In genomic region chr9:44029580-44030236, GRCm38 (mm10) we compare ENCODE assay signal across 16 mouse cellular contexts. TPM values are rescaled to one million over a fixed set of nuclear protein-coding genes. Genes with fewer than 3 reads are reported as not detected.
DNase-seq lines count a peak whose midpoint lies in the region; ATAC-seq and TF ChIP-seq lines count a peak whose summit lies in the region.
"Had no signal": no experiment of that assay in that cellular context is flagged by ENCODE, and none has a peak within 500 bp of the region (broad histone marks: within the 10 kb centered on the region; RNA-seq: fewer than 3 reads in every experiment).

No protein-coding gene starts in this region.

- no peaks in the 10 kb centered on the region for H3K9me3 ChIP-seq in heart, embryonic 11.5 days (replicated peaks; ENCODE audit: control insufficient read depth, low read length)
- H3K9me3 ChIP-seq in lung, embryonic 14.5 days (ENCODE audit: low read depth, low read length), result no peaks in the 10 kb centered on the region
- H3K9me3 ChIP-seq: embryonic facial prominence, embryonic 12.5 days; forebrain, embryonic 12.5 days; limb, embryonic 12.5 days; midbrain, embryonic 12.5 days had no signal

- no peaks in the 10 kb centered on the region for H3K79me2 ChIP-seq in heart, adult 2 months (replicated peaks; ENCODE audit: control insufficient read depth, insufficient read depth, low read length)

- H3K36me3 ChIP-seq in heart, embryonic 11.5 days (ENCODE audit: control insufficient read depth, insufficient read depth, low read length), result no peaks in the 10 kb centered on the region
- H3K36me3 ChIP-seq in heart, adult 2 months (ENCODE audit: control insufficient read depth, insufficient read depth, low read length), result no peaks in the 10 kb centered on the region
- no peaks in the 10 kb centered on the region for H3K36me3 ChIP-seq in lung, embryonic 14.5 days (ENCODE audit: insufficient read depth)
- H3K36me3 ChIP-seq: embryonic facial prominence, embryonic 12.5 days; forebrain, embryonic 12.5 days; limb, embryonic 12.5 days; midbrain, embryonic 12.5 days had no signal

- no peak overlapping the region for H3K27ac ChIP-seq in heart, embryonic 11.5 days (ENCODE audit: low read depth, low read length)
- H3K27ac ChIP-seq in heart, adult 2 months, result no peak overlapping the region
- H3K27ac ChIP-seq in lung, embryonic 14.5 days (ENCODE audit: low read depth), result no peak overlapping the region
- H3K27ac ChIP-seq: embryonic facial prominence, embryonic 12.5 days; forebrain, embryonic 12.5 days; limb, embryonic 12.5 days; midbrain, embryonic 12.5 days had no signal

- TF ChIP-seq POLR2A in heart, adult 2 months (IDR thresholded peaks at IDR 0.05; ENCODE audit: insufficient read depth, low read depth, low read length), result no peak

- no peak overlapping the region for H3K4me2 ChIP-seq in heart, embryonic 11.5 days
- no peak overlapping the region for H3K4me2 ChIP-seq in lung, embryonic 14.5 days
- H3K4me2 ChIP-seq: embryonic facial prominence, embryonic 12.5 days; forebrain, embryonic 12.5 days; limb, embryonic 12.5 days; midbrain, embryonic 12.5 days had no signal

- no peaks in the 10 kb centered on the region for H3K27me3 ChIP-seq in heart, embryonic 11.5 days (ENCODE audit: control insufficient read depth, insufficient read depth, low read length)
- no peaks in the 10 kb centered on the region for H3K27me3 ChIP-seq in heart, adult 2 months (ENCODE audit: control insufficient read depth, insufficient read depth, low read length)
- no peaks in the 10 kb centered on the region for H3K27me3 ChIP-seq in lung, embryonic 14.5 days (ENCODE audit: insufficient read depth, low read length)
- H3K27me3 ChIP-seq: embryonic facial prominence, embryonic 12.5 days; limb, embryonic 12.5 days; midbrain, embryonic 12.5 days had no signal

- TF ChIP-seq EP300 in heart, adult 2 months (IDR thresholded peaks at IDR 0.05; ENCODE audit: insufficient read depth, low read depth, low read length), result no peak

- no peak for TF ChIP-seq CTCF in heart, adult 2 months (IDR thresholded peaks at IDR 0.05)
- TF ChIP-seq CTCF in lung, embryonic 14.5 days (IDR thresholded peaks at IDR 0.05; ENCODE audit: low read depth), result no peak

- no peak overlapping the region for H3K9ac ChIP-seq in heart, embryonic 11.5 days (ENCODE audit: low read depth, low read length)
- no peak overlapping the region for H3K9ac ChIP-seq in heart, adult 2 months (ENCODE audit: low read depth, low read length)
- H3K9ac ChIP-seq in lung, embryonic 14.5 days, result no peak overlapping the region
- H3K9ac ChIP-seq: embryonic facial prominence, embryonic 12.5 days; forebrain, embryonic 12.5 days; limb, embryonic 12.5 days; liver, postnatal 0 days; midbrain, embryonic 12.5 days had no signal

- DNase-seq in heart, adult 2 months, result no peak
- peak; percentile 37 for DNase-seq in lung, embryonic 14.5 days
- DNase-seq in lung, postnatal 36 days, result no peak
- peak; percentile 58 to 67 for DNase-seq in thymus, postnatal 10 days (ENCODE audit: low spot score in 2 of 2)
- no peak for DNase-seq in embryo, embryonic 11 days
- no peak for DNase-seq in left cerebral cortex, adult 8-10 months (ENCODE audit: low spot score in 2 of 2)
- DNase-seq: adrenal gland, adult 2 months; B cell, adult 2 months; cerebellum, adult 9-11 months; liver, postnatal 0 days had no signal

- H3K4me1 ChIP-seq in heart, embryonic 11.5 days (ENCODE audit: control insufficient read depth, insufficient read depth, low read length), result no peaks in the 10 kb centered on the region
- H3K4me1 ChIP-seq in heart, adult 2 months (ENCODE audit: control insufficient read depth, insufficient read depth, low read length), result no peaks in the 10 kb centered on the region
- no peaks in the 10 kb centered on the region for H3K4me1 ChIP-seq in lung, embryonic 14.5 days (ENCODE audit: insufficient read depth)
- H3K4me1 ChIP-seq: embryonic facial prominence, embryonic 12.5 days; forebrain, embryonic 12.5 days; limb, embryonic 12.5 days; midbrain, embryonic 12.5 days had no signal

- intact Hi-C loops in heart, adult 2 months (cut with DNase I), result no loop called here

- WGBS in heart, embryonic 11.5 days (ENCODE audit: insufficient replicate concordance), result 53% methylated on average over 5 of the region's 5 CpGs
- 33% methylated on average over 5 of the region's 5 CpGs for WGBS in heart, adult 2 months
- 47% methylated on average over 5 of the region's 5 CpGs for WGBS in lung, embryonic 14.5 days

- ATAC-seq in heart, embryonic 11.5 days (replicated peaks; ENCODE audit: insufficient number of reproducible peaks, low FRiP score, low TSS enrichment), result peak; percentile 67; the same call in 1 of the 2 replicates
- ATAC-seq in lung, embryonic 14.5 days (ENCODE audit: insufficient read depth), result no peak
- peak; percentile 15 for ATAC-seq in activated CD4-positive, CD25-positive, alpha-beta regulatory T cell, adult 4 months
- ATAC-seq: liver, postnatal 0 days had no signal

- no peak overlapping the region for H3K4me3 ChIP-seq in heart, embryonic 11.5 days (ENCODE audit: low read depth, low read length)
- H3K4me3 ChIP-seq in heart, adult 2 months, result no peak overlapping the region
- H3K4me3 ChIP-seq in lung, embryonic 14.5 days (ENCODE audit: low read depth, low read length), result no peak overlapping the region
- H3K4me3 ChIP-seq: embryonic facial prominence, embryonic 12.5 days; forebrain, embryonic 12.5 days; limb, embryonic 12.5 days; midbrain, embryonic 12.5 days had no signal

RNA-seq across cellular contexts. Expression of gene Thy1, which starts 13.5 kb away (rescaled TPM):
- 0.86 and 0.90 TPM in 2 replicates for polyA plus RNA-seq in heart, embryonic 11.5 days (2014; fragmentation: Nextera tagmentation; extraction: Ambion mirVana)
- total RNA-seq in heart, adult 2 months (2021), result 10 to 100 TPM in 1 of 2 experiments, 1 to 10 TPM in 1; 6.6 to 15.5 TPM
- polyA plus RNA-seq in heart, adult 2 months (2012; rRNA removed), result 32.3 and 42.7 TPM in 2 replicates
- 0.46 and 0.70 TPM in 2 replicates for polyA plus RNA-seq in lung, embryonic 14.5 days (2014; fragmentation: Nextera tagmentation; extraction: Ambion mirVana)
- 100 to 1,000 TPM; 218 to 257 TPM for polyA plus RNA-seq in activated CD4-positive, CD25-positive, alpha-beta regulatory T cell, adult 4 months (2017; shearing (Covaris generic))
- 1,000 to 10,000 TPM in 2 of 4 experiments, 100 to 1,000 TPM in 2; 845 to 4,044 (median 2,168) TPM for total RNA-seq in left cerebral cortex, adult 8-10 months (2022)
- polyA plus RNA-seq: forebrain, embryonic 12.5 days; limb, embryonic 12.5 days; midbrain, embryonic 12.5 days had no signal

RNA-seq across cellular contexts. Expression of gene Usp2, which starts 37.1 kb away (rescaled TPM):
- 51.3 and 53.8 TPM in 2 replicates for polyA plus RNA-seq in heart, embryonic 11.5 days (2014; fragmentation: Nextera tagmentation; extraction: Ambion mirVana)
- 100 to 1,000 TPM in 1 of 2 experiments, 10 to 100 TPM in 1; 75.8 to 206 TPM for total RNA-seq in heart, adult 2 months (2021)
- 62.8 and 73.8 TPM in 2 replicates for polyA plus RNA-seq in heart, adult 2 months (2012; rRNA removed)
- polyA plus RNA-seq in lung, embryonic 14.5 days (2014; fragmentation: Nextera tagmentation; extraction: Ambion mirVana), result 7.5 and 8.8 TPM in 2 replicates
- polyA plus RNA-seq in activated CD4-positive, CD25-positive, alpha-beta regulatory T cell, adult 4 months (2017; shearing (Covaris generic)), result 1 to 10 TPM; 1.6 to 1.7 TPM
- 100 to 1,000 TPM; 118 to 172 (median 123) TPM for total RNA-seq in left cerebral cortex, adult 8-10 months (2022)

Comparison
In these comparisons a context has a peak if more than half of its experiments do, and no peak if none do; other contexts are left out.
1. DNase-seq: peak in lung, embryonic 14.5 days (single experiment) and thymus, postnatal 10 days (2 of 2); none in heart, adult 2 months (0 of 2), lung, postnatal 36 days (single experiment), embryo, embryonic 11 days (single experiment) and left cerebral cortex, adult 8-10 months (0 of 2).
2. RNA of gene Thy1, which starts 13.5 kb away (polyA plus RNA-seq): 218 to 257 TPM in activated CD4-positive, CD25-positive, alpha-beta regulatory T cell, adult 4 months and 32.3 to 42.7 TPM in heart, adult 2 months; 0.86 to 0.90 TPM in heart, embryonic 11.5 days and 0.46 to 0.70 TPM in lung, embryonic 14.5 days; every median in the first group is over 10 times any median in the second.